Mouse (Mus musculus): Measurements from ENCODE around the gene a. TPM values are rescaled to one million over a fixed set of nuclear protein-coding genes. Genes with fewer than 3 reads are reported as not detected.
"Not testable (repeated sequence)": the region's sequence is repeated elsewhere in the genome, so short reads cannot be mapped to it uniquely, and the experiment has no call there.

Gene a
- polyA plus RNA-seq, 1 experiment from 2014 or later, result 1.1 TPM

GRCm38 (mm10) chr2:154899004-154899403, 107.8 kb downstream of the a start:
- H3K9ac ChIP-seq (ENCODE audit: low read depth, low read length); H3K4me1 ChIP-seq (ENCODE audit: control insufficient read depth, insufficient read depth, low read depth, low read length); H3K4me3 ChIP-seq (ENCODE audit: low read length); H3K4me2 ChIP-seq (ENCODE audit: low read length); ATAC-seq; H3K27me3 ChIP-seq (replicated peaks; ENCODE audit: control insufficient read depth, insufficient read depth, low read length); H3K27ac ChIP-seq (ENCODE audit: low read depth, low read length); H3K36me3 ChIP-seq (ENCODE audit: control insufficient read depth, insufficient read depth, low read length); H3K9me3 ChIP-seq (ENCODE audit: control insufficient read depth, low read length): not testable (repeated sequence)
- WGBS, result 91% methylated on average over 7 of the region's 8 CpGs

- H3K4me3 ChIP-seq (ENCODE audit: low read length); H3K4me1 ChIP-seq (ENCODE audit: control insufficient read depth, insufficient read depth, low read depth, low read length); H3K27ac ChIP-seq (ENCODE audit: low read depth, low read length): not testable (repeated sequence)
Observed at GRCm38 (mm10) chr2:154899412-154899811, 108.2 kb downstream of the a start.

GRCm38 (mm10) chr2:154902111-154902510, 110.9 kb downstream of the a start:
- WGBS, result 92% methylated on average over 3 of the region's 3 CpGs
- H3K4me3 ChIP-seq (ENCODE audit: low read length), result no peak overlapping the region
- no peak overlapping the region for H3K27ac ChIP-seq (ENCODE audit: low read depth, low read length)
- ATAC-seq, result no peak
- H3K4me2 ChIP-seq (ENCODE audit: low read length), result no peak overlapping the region
- H3K27me3 ChIP-seq (replicated peaks; ENCODE audit: control insufficient read depth, insufficient read depth, low read length), result no peaks in the 10 kb centered on the region
- no peaks in the 10 kb centered on the region for H3K4me1 ChIP-seq (ENCODE audit: control insufficient read depth, insufficient read depth, low read depth, low read length)
- no peaks in the 10 kb centered on the region for H3K36me3 ChIP-seq (ENCODE audit: control insufficient read depth, insufficient read depth, low read length)
- H3K9me3 ChIP-seq (ENCODE audit: control insufficient read depth, low read length), result no peaks in the 10 kb centered on the region
- no peak overlapping the region for H3K9ac ChIP-seq (ENCODE audit: low read depth, low read length)

More at GRCm38 (mm10) chr2:154899412-154899811, 108.2 kb downstream of the a start:
- H3K9me3 ChIP-seq (ENCODE audit: control insufficient read depth, low read length); H3K27me3 ChIP-seq (replicated peaks; ENCODE audit: control insufficient read depth, insufficient read depth, low read length); ATAC-seq; H3K9ac ChIP-seq (ENCODE audit: low read depth, low read length); H3K36me3 ChIP-seq (ENCODE audit: control insufficient read depth, insufficient read depth, low read length); H3K4me2 ChIP-seq (ENCODE audit: low read length): not testable (repeated sequence)
- WGBS, result 87% methylated on average over 4 of the region's 4 CpGs

- Histone ChIP-seq H3K27ac (ENCODE audit: low read depth, low read length) (no peak overlapping the region), H3K36me3 (ENCODE audit: control insufficient read depth, insufficient read depth, low read length) (no peaks in the 10 kb centered on the region), H3K9me3 (ENCODE audit: control insufficient read depth, low read length) (no peaks in the 10 kb centered on the region), H3K4me3 (ENCODE audit: low read length) (no peak overlapping the region), H3K4me1 (ENCODE audit: control insufficient read depth, insufficient read depth, low read depth, low read length) (no peaks in the 10 kb centered on the region), H3K9ac (ENCODE audit: low read depth, low read length) (no peak overlapping the region), H3K4me2 (ENCODE audit: low read length) (no peak overlapping the region), H3K27me3 (replicated peaks; ENCODE audit: control insufficient read depth, insufficient read depth, low read length) (no peaks in the 10 kb centered on the region)
- 53% methylated on average over 2 of the region's 2 CpGs for WGBS
- no peak for ATAC-seq
Observed at GRCm38 (mm10) chr2:154905796-154906195, 114.6 kb downstream of the a start.

GRCm38 (mm10) chr2:154908223-154908622, 117.0 kb downstream of the a start:
- not testable (repeated sequence) for H3K36me3 ChIP-seq (ENCODE audit: control insufficient read depth, insufficient read depth, low read length); H3K9me3 ChIP-seq (ENCODE audit: control insufficient read depth, low read length); H3K4me3 ChIP-seq (ENCODE audit: low read length); ATAC-seq; H3K27ac ChIP-seq (ENCODE audit: low read depth, low read length); H3K4me1 ChIP-seq (ENCODE audit: control insufficient read depth, insufficient read depth, low read depth, low read length); H3K4me2 ChIP-seq (ENCODE audit: low read length); H3K27me3 ChIP-seq (replicated peaks; ENCODE audit: control insufficient read depth, insufficient read depth, low read length); H3K9ac ChIP-seq (ENCODE audit: low read depth, low read length)
- WGBS, result 51% methylated on average over 2 of the region's 2 CpGs

- no peaks in the 10 kb centered on the region for H3K36me3 ChIP-seq (ENCODE audit: control insufficient read depth, insufficient read depth, low read length)
- H3K27me3 ChIP-seq (replicated peaks; ENCODE audit: control insufficient read depth, insufficient read depth, low read length), result 0 out of 2 replicates have a peak, but pooled peaks cover 2% of the 10 kb centered on the region
- no peaks in the 10 kb centered on the region for H3K4me1 ChIP-seq (ENCODE audit: control insufficient read depth, insufficient read depth, low read depth, low read length)
- no peak for ATAC-seq
- no peak overlapping the region for H3K4me2 ChIP-seq (ENCODE audit: low read length)
- no peak overlapping the region for H3K9ac ChIP-seq (ENCODE audit: low read depth, low read length)
- H3K27ac ChIP-seq (ENCODE audit: low read depth, low read length), result no peak overlapping the region
- 75% methylated on average over 6 of the region's 6 CpGs for WGBS
- no peaks in the 10 kb centered on the region for H3K9me3 ChIP-seq (ENCODE audit: control insufficient read depth, low read length)
- no peak overlapping the region for H3K4me3 ChIP-seq (ENCODE audit: low read length)
Observed at GRCm38 (mm10) chr2:154909789-154910188, 118.6 kb downstream of the a start.

- Histone ChIP-seq H3K9me3 (ENCODE audit: control insufficient read depth, low read length) (no peaks in the 10 kb centered on the region), H3K27me3 (replicated peaks; ENCODE audit: control insufficient read depth, insufficient read depth, low read length) (0 out of 2 replicates have a peak, but pooled peaks cover 2% of the 10 kb centered on the region), H3K4me3 (ENCODE audit: low read length) (no peak overlapping the region), H3K4me2 (ENCODE audit: low read length) (no peak overlapping the region), H3K36me3 (ENCODE audit: control insufficient read depth, insufficient read depth, low read length) (no peaks in the 10 kb centered on the region), H3K27ac (ENCODE audit: low read depth, low read length) (no peak overlapping the region), H3K4me1 (ENCODE audit: control insufficient read depth, insufficient read depth, low read depth, low read length) (no peaks in the 10 kb centered on the region), H3K9ac (ENCODE audit: low read depth, low read length) (no peak overlapping the region)
- ATAC-seq, result no peak
- 82% methylated on average over 12 of the region's 12 CpGs for WGBS
Observed at GRCm38 (mm10) chr2:154915922-154916541, 124.8 kb downstream of the a start.

GRCm38 (mm10) chr2:154916547-154916946, 125.3 kb downstream of the a start:
- Histone ChIP-seq H3K9ac (ENCODE audit: low read depth, low read length) (no peak overlapping the region), H3K36me3 (ENCODE audit: control insufficient read depth, insufficient read depth, low read length) (no peaks in the 10 kb centered on the region), H3K4me1 (ENCODE audit: control insufficient read depth, insufficient read depth, low read depth, low read length) (no peaks in the 10 kb centered on the region), H3K27ac (ENCODE audit: low read depth, low read length) (no peak overlapping the region), H3K4me2 (ENCODE audit: low read length) (no peak overlapping the region), H3K9me3 (ENCODE audit: control insufficient read depth, low read length) (no peaks in the 10 kb centered on the region), H3K4me3 (ENCODE audit: low read length) (no peak overlapping the region), H3K27me3 (replicated peaks; ENCODE audit: control insufficient read depth, insufficient read depth, low read length) (0 out of 2 replicates have a peak, but pooled peaks cover 2% of the 10 kb centered on the region)
- 12% methylated on average over 2 of the region's 2 CpGs for WGBS
- ATAC-seq, result no peak

- Histone ChIP-seq H3K9me3 (ENCODE audit: control insufficient read depth, low read length) (no peaks in the 10 kb centered on the region), H3K4me3 (ENCODE audit: low read length) (no peak overlapping the region), H3K4me2 (ENCODE audit: low read length) (no peak overlapping the region), H3K36me3 (ENCODE audit: control insufficient read depth, insufficient read depth, low read length) (no peaks in the 10 kb centered on the region), H3K27me3 (replicated peaks; ENCODE audit: control insufficient read depth, insufficient read depth, low read length) (0 out of 2 replicates have a peak, but pooled peaks cover 2% of the 10 kb centered on the region), H3K9ac (ENCODE audit: low read depth, low read length) (no peak overlapping the region), H3K27ac (ENCODE audit: low read depth, low read length) (no peak overlapping the region), H3K4me1 (ENCODE audit: control insufficient read depth, insufficient read depth, low read depth, low read length) (no peaks in the 10 kb centered on the region)
- 82% methylated on average over 13 of the region's 13 CpGs for WGBS
- ATAC-seq, result no peak
Observed at GRCm38 (mm10) chr2:154917866-154918641, 126.9 kb downstream of the a start.
